Mouse (Mus musculus) brain, embryonic 14.5 days (tissue): ENCODE measurements around the gene Cdc40. TPM values are rescaled to one million over a fixed set of nuclear protein-coding genes. Genes with fewer than 3 reads are reported as not detected.
A peak's percentile ranks its signal among the peaks of the same experiment; 100 is the strongest.

ENCODE experiments used
- DNase-seq: peaks from one replicate; pipeline ENCODE4 v3.0.0-alpha.2; 2011; ENCODE audit warnings: low read depth
- CTCF ChIP-seq: fragments of 200-500 bp; IDR thresholded peaks from 2 replicates; pipeline ENCODE4 v1.5.1; 2012; ENCODE audit warnings: inconsistent platforms, mild to moderate bottlenecking, moderate library complexity, borderline replicate concordance; ENCODE audit not compliant: insufficient read depth, insufficient read length; ENCODE audit errors: extremely low read depth
- POLR2A ChIP-seq: fragments of 200-500 bp; IDR thresholded peaks from 2 replicates; pipeline ENCODE4 v1.6.1; 2012; ENCODE audit warnings: mild to moderate bottlenecking, inconsistent platforms, borderline replicate concordance; ENCODE audit not compliant: poor library complexity, insufficient read depth, insufficient read length, severe bottlenecking; ENCODE audit errors: extremely low read depth
- polyA plus RNA-seq: library from polyadenylated mRNA; depleted of rRNA; stranded (reverse); fragments of >200 nt; gene quantifications from 2 replicates; pipeline ENCODE4 v1.2.3, GENCODE M21; 2012

The Cdc40 gene
- polyA plus RNA-seq, 1 experiment, result 21.5 TPM

GRCm38 (mm10) chr10:40889146-40889545 is 6.0 kb upstream of the Cdc40 start:
- TF ChIP-seq POLR2A, result no peak
- TF ChIP-seq CTCF, result no peak
- DNase-seq, result no peak

DNA sequence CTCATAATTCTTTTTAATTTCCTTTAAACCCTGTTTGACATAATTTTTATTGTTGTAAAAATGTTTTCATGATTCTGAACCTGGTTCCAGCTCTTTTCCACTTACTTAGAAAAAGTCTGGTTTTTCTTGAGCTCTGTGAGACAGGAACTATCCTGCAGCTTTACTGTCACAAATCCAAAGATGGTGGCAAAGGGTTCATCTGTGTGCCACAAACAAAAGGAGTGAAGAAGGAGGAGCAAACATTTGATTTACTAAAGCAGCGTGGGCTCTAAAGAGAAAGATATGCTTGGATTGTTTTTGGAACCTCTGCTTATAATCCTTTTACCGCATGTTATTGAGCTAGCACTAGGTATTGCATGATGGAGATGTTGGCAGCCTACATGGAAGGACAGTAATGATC is 4.2 kb upstream of the Cdc40 start:
- DNase-seq, result no peak
- no peak for TF ChIP-seq POLR2A
- no peak for TF ChIP-seq CTCF

GRCm38 (mm10) chr10:40885432-40885831 is 2.3 kb upstream of the Cdc40 start:
- no peak for TF ChIP-seq CTCF
- TF ChIP-seq POLR2A, result no peak
- DNase-seq, result peak; percentile 33

GRCm38 (mm10) chr10:40884279-40884806 is 1.2 kb upstream of the Cdc40 start:
- TF ChIP-seq CTCF (peak; percentile 48; the same call in 1 of the 2 replicates), POLR2A (no peak)
- peak; percentile 90 for DNase-seq

GRCm38 (mm10) chr10:40883644-40884278 is 650 bp upstream of the Cdc40 start:
- no peak for DNase-seq

DNA sequence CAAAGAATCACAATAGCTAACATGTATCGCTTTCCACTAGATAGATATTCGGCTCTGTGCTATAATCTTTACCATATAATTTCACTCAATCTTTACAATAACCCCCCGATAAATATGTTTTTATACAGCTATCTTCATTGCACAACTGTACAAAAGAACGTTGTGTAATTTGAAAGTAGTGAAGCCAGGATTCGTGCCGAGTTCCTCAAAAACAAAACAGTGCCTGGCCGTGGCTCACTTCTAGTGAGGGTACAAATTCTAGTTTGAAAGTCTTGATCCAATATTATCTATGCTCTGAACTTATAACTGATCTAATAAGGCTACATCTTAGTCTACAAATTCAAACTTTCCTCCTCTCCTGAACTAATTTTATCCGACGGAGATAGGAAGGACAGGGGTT is 778 bp downstream of the Cdc40 start:
- no peak for DNase-seq
- TF ChIP-seq CTCF (no peak), POLR2A (no peak)

More at GRCm38 (mm10) chr10:40883644-40884278, 650 bp upstream of the Cdc40 start:
- TF ChIP-seq CTCF (no peak), POLR2A (peak; percentile 99)

GRCm38 (mm10) chr10:40881236-40881635 is 1.9 kb downstream of the Cdc40 start:
- no peak for TF ChIP-seq CTCF
- no peak for TF ChIP-seq POLR2A
- no peak for DNase-seq

- TF ChIP-seq POLR2A (no peak), CTCF (no peak)
Observed at GRCm38 (mm10) chr10:40879969-40880368, 3.1 kb downstream of the Cdc40 start.

DNA sequence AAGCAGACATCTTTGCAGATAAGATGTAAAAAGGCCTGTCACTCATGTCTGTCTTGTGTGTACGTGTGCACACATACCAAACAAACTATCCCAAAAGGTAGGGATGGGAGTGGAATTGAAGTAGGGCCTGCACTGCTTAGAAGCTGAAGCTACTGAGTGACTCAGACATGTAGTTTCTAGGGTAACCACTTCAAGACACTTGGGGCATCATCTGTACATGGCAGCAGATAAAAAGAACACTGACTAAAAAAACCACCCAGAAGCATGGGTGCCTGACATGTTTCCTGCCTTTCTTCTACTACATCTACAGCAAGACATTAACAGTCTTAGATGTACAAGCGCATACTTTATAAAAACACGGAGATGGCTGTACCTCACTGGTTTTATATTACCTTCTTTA is 4.9 kb downstream of the Cdc40 start:
- TF ChIP-seq POLR2A (no peak), CTCF (no peak)
- no peak for DNase-seq

More at GRCm38 (mm10) chr10:40879969-40880368, 3.1 kb downstream of the Cdc40 start:
- no peak for DNase-seq

DNA sequence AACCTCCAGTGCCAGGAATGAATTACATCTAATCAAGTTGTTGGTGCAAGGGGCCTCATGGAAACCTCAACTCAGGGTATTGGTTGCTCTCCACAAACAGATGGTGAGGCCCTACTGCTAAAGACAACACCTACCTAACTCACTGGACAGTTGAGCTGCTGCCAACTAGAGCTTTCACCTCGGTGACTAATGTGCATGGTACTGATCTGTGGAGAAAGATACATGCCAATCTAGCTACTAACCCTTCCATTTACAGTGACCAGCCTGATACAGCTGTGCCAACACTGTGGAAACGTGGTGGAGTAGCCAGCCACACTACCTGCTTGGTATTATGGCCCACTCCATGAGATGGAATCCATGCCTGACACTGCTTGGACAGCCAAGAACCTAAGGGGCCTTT is 11.1 kb downstream of the Cdc40 start:
- no peak for DNase-seq

DNA sequence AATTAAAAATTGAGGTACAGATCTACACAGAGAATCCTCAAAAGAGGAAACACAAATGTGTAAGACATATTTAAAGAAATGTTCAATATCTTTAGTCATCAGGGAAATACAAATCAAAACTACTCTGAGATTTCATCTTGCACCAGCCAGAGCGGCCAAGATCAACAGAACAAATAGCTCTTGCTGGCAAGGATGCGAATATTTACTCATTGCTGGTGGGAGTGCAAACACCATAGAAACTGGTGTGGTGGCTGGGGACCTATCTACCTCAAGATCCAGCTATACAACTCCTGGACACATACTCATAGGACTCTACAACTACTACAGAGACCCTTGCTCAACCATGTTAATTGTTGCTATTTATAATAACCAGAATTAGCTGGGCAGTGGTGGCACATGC is 11.8 kb downstream of the Cdc40 start:
- DNase-seq, result no peak
- TF ChIP-seq POLR2A, result no peak

More for the DNA sequence above, 11.1 kb downstream of the Cdc40 start:
- TF ChIP-seq POLR2A (no peak), CTCF (no peak)

DNA sequence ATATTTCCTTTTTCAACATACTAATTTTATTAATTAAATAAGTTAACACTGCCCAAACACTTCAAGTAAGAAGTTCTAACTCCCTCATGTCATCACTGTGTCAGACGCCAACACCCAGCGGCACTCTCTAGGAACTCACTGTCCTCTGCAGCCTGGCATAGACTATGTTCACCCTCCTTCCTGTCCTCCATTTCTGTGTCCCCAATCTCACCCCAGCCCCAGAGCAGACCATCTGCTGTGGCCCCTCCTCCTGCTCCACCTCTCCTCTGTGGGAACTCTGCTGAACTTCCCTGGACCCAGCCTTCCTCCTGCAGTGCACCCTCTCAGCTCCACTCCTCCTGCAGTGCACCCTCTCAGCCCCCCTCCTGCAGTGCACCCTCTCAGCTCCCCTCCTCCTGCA is 15.0 kb downstream of the Cdc40 start:
- DNase-seq, result no peak
- TF ChIP-seq CTCF (no peak), POLR2A (no peak)
